Mouse (Mus musculus) granulocyte monocyte progenitor cell, adult 5-6 weeks (primary cell): ENCODE results near the gene Ccdc71. TPM values are rescaled to one million over a fixed set of nuclear protein-coding genes. Genes with fewer than 3 reads are reported as not detected.
A peak's percentile ranks its signal among the peaks of the same experiment; 100 is the strongest.

Experiments used
- ATAC-seq: replicated peaks from 2 replicates; pipeline ENCODE4 v1.8.0; 2016; ENCODE audit warnings: mild to moderate bottlenecking, moderate TSS enrichment, inconsistent platforms; ENCODE audit not compliant: poor library complexity, severe bottlenecking
- total RNA-seq, 2 experiments: library from RNA; stranded (forward) in 1 of 2; stranded (reverse) in 1 of 2; fragments of 200-712, 200-1000 nt in 1 of 2; fragments of >200 nt in 1 of 2; fragmentation: Nextera tagmentation in 1 of 2; gene quantifications; 2 replicates each; pipeline ENCODE4 v1.2.3; 2014 to 2017

Gene Ccdc71
- total RNA-seq, 2 experiments from 2014 or later = 17.9 to 23.5 TPM

- no peak for ATAC-seq
Observed at GRCm38 (mm10) chr9:108455747-108456571, 4.4 kb upstream of the Ccdc71 start.

- no peak for ATAC-seq
Observed at GRCm38 (mm10) chr9:108456953-108457352, 3.4 kb upstream of the Ccdc71 start.

GRCm38 (mm10) chr9:108459939-108460318 lies 398 bp upstream of the Ccdc71 start:
- peak; percentile 32 for ATAC-seq

- ATAC-seq = no peak
Observed at GRCm38 (mm10) chr9:108461181-108461631, 879 bp downstream of the Ccdc71 start, which contains the start of gene Klhdc8b. Klhdc8b (minus strand) TSS chr9:108461581.

DNA sequence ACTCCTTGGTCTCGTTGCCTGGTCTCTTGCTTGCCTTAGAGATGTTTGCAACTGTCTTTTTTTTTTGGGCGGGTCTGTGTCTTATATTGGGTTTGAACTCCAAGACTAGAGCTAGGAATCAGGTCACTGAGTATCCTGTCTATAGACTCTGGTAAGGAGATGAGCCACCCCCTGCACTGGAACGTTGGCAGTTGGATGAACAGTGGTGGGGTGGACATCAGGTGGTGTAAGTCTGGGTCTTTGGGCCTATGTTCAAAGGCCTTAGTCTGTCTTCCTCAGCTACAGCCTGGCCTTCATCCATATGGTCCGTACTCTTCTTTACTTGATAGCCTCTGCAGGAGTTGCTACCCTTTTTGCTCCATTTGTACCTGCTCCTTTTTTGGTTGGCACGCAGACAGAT lies 1.3 kb downstream of the Ccdc71 start:
- ATAC-seq = no peak

- ATAC-seq = no peak
Observed at GRCm38 (mm10) chr9:108462192-108462591, 1.9 kb downstream of the Ccdc71 start.

GRCm38 (mm10) chr9:108463713-108464112 lies 3.4 kb downstream of the Ccdc71 start:
- ATAC-seq = no peak

DNA sequence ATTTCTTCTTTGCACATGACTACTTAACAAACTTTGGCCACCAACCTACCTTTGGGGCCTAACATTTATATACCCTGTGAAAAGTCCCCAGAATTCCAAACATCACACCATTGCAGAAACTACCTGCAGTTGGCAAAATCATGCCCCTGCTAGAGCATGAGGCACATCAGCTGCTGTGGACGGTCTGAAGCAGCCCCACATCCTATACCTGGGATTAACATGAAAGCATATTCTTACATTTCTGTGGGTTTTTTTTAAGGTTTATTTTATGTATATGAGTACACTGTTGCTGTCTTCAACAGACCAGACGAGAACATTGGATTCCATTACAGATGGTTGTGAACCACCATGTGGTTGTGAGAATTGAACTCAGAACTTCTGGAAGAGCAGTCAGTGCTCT lies 5.9 kb downstream of the Ccdc71 start:
- ATAC-seq = no peak

- ATAC-seq = no peak
Observed at GRCm38 (mm10) chr9:108469430-108469829, 9.1 kb downstream of the Ccdc71 start.

DNA sequence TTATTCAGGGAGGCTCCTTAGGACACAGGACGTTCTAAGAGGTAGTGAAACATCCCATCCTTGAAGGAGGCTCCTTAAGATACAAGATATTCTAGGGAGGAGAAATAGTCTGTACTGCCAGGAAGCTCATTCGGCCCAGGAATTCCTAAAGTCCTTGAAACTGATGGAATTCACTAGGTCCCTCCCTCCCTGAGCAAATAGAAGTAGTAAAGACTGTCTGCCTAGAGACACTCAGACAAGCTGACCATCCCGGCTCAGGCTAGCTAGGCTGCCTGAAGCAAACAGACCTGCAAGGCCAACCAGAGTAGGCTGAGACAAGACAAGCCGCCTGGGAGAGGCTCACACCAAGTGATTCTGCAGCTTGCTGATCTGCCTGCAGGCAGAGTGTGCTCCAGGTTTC lies 9.5 kb downstream of the Ccdc71 start:
- ATAC-seq = no peak

DNA sequence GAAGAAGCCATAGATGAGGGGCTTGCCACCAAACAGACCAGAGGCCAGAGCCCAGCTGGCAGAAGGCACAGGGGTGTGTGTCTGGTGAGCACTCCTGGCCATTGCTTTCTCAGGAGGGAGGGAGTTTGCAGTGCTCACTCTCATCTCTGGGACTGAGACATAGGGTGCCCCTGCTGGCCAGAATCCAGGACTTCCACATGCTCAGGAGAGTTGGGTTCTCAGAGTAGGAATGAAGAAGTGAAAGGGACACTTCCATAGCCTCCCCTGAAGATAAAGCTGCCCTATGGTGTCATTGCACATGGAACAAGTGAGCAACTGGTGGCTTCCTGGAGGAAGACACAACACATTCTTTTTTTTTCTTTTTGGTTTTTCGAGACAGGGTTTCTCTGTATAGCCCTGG lies 14.2 kb downstream of the Ccdc71 start:
- peak; percentile 91 for ATAC-seq

DNA sequence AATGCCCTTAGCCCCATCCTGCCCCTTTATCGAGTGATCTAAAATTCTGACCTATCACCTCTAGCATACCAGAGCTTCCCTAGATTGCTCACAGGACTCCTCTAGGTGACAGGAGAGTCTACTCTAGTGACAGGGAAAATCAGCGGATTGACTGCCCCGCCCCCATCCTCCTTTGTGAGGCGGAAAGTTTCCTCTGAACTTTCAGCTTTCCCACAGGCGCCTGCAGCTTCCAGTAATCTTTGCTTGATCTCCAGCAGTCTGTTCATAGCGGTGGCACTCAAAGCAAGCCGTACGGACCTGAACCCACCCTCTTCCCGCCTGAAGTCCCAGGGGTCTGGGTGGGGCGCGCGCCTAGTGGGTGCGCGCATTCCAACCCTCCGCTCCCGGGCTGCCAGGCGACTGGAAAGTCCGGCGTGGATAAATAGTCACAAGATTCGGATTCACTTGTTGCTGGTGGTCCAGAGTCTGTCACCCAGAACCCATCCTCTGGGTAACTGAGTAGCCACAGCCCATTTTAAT lies 18.4 kb downstream of the Ccdc71 start:
- peak; percentile 35; the same call in 1 of the 2 replicates for ATAC-seq

- ATAC-seq = no peak
Observed at GRCm38 (mm10) chr9:108479241-108479640, 18.9 kb downstream of the Ccdc71 start.

GRCm38 (mm10) chr9:108479721-108480351 lies 19.5 kb downstream of the Ccdc71 start, which contains the start of gene Lamb2:
Lamb2 (plus strand) TSS chr9:108479736.
- ATAC-seq = 0 out of 2 replicates have a peak, but pooled peaks have one; percentile 43

GRCm38 (mm10) chr9:108480813-108481519 lies 20.6 kb downstream of the Ccdc71 start:
- ATAC-seq = no peak

DNA sequence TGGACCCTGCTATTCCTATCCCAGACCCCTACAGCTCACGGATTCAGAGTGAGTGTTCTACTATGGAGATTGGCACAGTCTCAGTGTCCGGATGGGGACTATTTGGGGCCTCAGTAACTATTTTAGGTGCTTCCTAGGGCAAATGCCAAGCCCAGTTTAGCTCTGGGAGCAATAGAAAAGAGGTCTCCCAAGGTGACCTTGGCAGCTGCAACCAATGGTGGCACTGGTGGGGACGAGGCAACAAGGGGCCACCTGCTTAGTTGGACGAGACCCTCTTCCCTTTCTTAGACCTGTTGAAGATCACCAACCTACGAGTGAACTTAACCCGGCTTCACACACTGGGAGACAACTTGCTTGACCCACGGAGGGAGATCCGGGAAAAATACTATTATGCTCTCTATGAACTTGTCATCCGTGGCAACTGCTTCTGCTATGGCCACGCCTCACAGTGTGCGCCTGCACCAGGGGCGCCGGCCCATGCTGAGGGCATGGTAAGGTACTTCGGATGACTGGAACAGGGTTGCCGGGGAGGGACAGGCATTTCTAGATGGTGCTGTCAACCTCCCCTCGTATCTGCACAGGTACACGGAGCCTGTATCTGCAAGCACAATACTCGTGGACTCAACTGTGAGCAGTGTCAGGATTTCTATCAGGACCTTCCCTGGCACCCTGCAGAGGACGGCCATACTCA lies 21.3 kb downstream of the Ccdc71 start:
- no peak for ATAC-seq

DNA sequence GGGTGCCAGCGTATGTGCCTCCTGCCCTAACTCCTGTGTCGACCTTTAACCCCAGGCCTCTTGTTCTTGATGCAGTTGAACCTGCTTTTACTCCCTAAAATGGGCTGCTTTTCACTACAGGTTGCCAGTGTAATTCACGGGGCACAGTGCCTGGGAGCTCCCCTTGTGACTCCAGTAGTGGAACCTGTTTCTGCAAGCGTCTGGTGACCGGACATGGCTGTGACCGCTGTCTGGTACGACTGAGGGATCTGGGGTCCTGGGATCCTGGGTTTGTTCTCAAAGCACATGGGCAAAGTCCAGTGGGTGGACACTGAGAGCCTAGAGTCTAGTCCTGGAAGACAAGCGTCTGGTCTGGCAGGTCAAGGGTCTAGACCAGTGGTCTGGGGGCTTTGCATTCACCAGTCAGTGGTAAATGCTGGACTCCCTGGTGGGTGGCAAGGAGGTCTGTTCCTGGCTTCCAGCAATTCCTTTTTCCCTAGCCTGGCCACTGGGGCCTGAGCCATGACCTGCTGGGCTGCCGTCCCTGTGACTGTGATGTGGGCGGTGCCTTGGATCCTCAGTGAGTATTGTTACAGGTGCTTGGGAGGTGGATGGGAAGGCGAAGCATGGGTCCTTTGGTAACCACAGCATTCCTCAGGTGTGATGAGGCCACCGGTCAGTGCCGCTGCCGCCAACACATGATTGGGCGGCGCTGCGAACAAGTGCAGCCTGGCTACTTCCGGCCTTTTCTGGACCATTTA lies 22.9 kb downstream of the Ccdc71 start:
- no peak for ATAC-seq

DNA sequence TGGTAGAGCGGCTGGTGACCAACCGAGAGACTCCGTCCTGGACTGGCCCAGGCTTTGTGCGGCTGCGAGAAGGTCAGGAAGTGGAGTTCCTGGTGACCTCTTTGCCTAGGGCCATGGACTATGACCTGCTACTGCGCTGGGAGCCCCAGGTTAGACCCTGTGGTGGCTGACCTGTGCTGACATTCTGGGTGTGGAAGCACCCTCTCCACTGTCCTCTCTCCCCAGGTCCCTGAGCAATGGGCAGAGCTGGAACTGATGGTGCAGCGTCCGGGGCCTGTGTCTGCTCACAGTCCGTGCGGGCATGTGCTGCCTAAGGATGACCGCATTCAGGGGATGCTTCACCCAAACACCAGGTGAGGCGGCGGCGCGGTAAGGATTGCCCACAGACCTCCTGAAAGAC lies 23.7 kb downstream of the Ccdc71 start:
- no peak for ATAC-seq

GRCm38 (mm10) chr9:108485301-108485875 lies 25.1 kb downstream of the Ccdc71 start:
- no peak for ATAC-seq
